Mouse (Mus musculus) brain, embryonic 14.5 days (tissue): Measurements from ENCODE around the gene Ephb1.

Source experiments
- CTCF ChIP-seq: fragments of 200-500 bp; IDR thresholded peaks from 2 replicates; pipeline ENCODE4 v1.5.1; 2012; ENCODE audit warnings: inconsistent platforms, mild to moderate bottlenecking, moderate library complexity, borderline replicate concordance; ENCODE audit not compliant: insufficient read depth, insufficient read length; ENCODE audit errors: extremely low read depth
- POLR2A ChIP-seq: fragments of 200-500 bp; IDR thresholded peaks from 2 replicates; pipeline ENCODE4 v1.6.1; 2012; ENCODE audit warnings: mild to moderate bottlenecking, inconsistent platforms, borderline replicate concordance; ENCODE audit not compliant: poor library complexity, insufficient read depth, insufficient read length, severe bottlenecking; ENCODE audit errors: extremely low read depth

DNA sequence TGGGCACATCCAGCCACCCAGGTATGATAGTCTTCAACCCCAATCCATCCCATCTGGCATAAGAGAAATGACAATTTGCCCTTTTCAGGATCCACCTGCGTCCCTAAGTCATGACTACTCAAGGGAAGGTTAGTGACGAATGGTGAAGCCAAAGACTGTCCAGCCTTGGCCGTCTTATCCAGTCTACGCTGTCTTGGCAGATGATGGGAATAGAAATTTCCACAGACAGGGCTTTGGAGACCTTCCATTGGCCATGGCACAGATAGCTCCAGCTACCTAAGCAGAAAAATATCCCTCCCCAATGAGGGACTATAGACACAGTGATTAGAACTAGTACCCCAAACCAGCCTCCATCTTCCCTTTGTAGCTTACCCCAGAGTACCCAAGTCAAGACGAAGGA lies 98.1 kb downstream of the Ephb1 start:
- no peak for TF ChIP-seq CTCF
- no peak for TF ChIP-seq POLR2A
